Mouse (Mus musculus): ENCODE data around the gene Rab43.

- TF ChIP-seq POLR2A (IDR thresholded peaks at IDR 0.05; ENCODE audit: low read depth, low read length): no peak
- TF ChIP-seq CTCF (IDR thresholded peaks at IDR 0.05; ENCODE audit: borderline replicate concordance, insufficient read depth, low read length): no peak
Measured at GRCm38 (mm10) chr6:87845031-87845695, 33.2 kb upstream of the Rab43 start.

All from embryonic fibroblast, embryonic 13.5 days (primary cell).